Mouse (Mus musculus): ENCODE measurements around the gene Dbndd2. TPM values are rescaled to one million over a fixed set of nuclear protein-coding genes. Genes with fewer than 3 reads are reported as not detected.

Gene Dbndd2
- polyA plus RNA-seq, 1 experiment from 2014 or later: 48.8 TPM

DNA sequence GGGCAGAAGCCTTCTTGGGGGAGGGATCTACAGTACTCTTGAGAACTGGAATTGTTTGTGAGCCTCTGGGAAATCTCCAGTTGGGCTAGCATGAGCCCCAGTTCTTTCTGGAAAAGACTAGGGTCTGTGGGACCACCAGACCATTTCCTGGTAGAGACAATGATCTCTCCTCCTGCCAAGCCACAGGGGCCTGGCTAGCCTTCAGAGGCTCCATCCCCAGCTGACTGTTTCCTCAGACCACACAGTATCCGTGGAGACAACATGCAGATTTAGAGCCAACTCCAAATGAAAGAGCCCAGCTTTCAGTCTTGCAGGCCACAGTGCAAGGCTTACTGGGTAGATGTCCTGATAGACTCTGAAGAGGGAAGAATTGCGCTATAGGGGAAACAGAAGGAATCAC, 8.2 kb downstream of the Dbndd2 start:
- TF ChIP-seq CTCF (IDR thresholded peaks at IDR 0.05): no peak
- no peak for DNase-seq (ENCODE audit: low read depth, low spot score)
- ATAC-seq: no peak
- in situ Hi-C loops (cut with MboI; ENCODE audit: low pct_unique_long_range_greater_than_20kb): no loop called here
- ChIA-PET CTCF (interaction anchor here (0.9 kb wide), 1 partner anchor 10 kb away, joined by 3 read pairs; no protein-coding TSS in a partner anchor), POLR2A (interaction anchor here (1.1 to 1.2 kb wide), 2 partner anchors 19 to 24 kb away, joined by 3 read pairs; no protein-coding TSS in a partner anchor)
- H3K27me3 ChIP-seq: no peaks in the 10 kb centered on the region

DNA sequence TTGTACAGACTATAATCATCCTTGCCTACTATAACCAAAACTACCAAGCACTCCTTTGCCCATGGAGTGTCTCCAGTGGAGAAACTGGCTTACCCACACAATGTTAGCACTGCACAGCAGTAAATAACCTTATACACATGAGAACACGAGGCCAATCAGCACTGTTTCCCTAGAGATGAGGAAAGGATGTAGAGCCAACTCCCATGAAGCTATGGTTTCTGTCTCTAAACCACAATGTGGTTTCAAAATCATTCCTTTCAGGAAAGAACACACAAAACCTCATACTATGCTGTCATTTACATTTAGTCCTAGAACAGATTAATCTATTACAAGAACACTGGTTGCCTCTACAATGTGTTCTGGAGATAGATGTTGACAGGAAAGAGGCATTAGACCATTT, 10.4 kb downstream of the Dbndd2 start:
- ATAC-seq (no peak), DNase-seq (ENCODE audit: low read depth, low spot score) (no peak)
- no peaks in the 10 kb centered on the region for H3K27me3 ChIP-seq
- ChIA-PET CTCF (interaction anchor here (0.9 to 2.3 kb wide), 6 partner anchors 7 to 79 kb away, joined by 3 to 6 read pairs (median 3); no protein-coding TSS in a partner anchor), POLR2A (interaction anchor here (0.9 to 1.8 kb wide), 3 partner anchors 8 to 30 kb away, joined by 3 to 8 read pairs (median 5); no protein-coding TSS in a partner anchor)
- in situ Hi-C loops (cut with MboI; ENCODE audit: low pct_unique_long_range_greater_than_20kb): no loop called here
- TF ChIP-seq CTCF (IDR thresholded peaks at IDR 0.05): no peak

DNA sequence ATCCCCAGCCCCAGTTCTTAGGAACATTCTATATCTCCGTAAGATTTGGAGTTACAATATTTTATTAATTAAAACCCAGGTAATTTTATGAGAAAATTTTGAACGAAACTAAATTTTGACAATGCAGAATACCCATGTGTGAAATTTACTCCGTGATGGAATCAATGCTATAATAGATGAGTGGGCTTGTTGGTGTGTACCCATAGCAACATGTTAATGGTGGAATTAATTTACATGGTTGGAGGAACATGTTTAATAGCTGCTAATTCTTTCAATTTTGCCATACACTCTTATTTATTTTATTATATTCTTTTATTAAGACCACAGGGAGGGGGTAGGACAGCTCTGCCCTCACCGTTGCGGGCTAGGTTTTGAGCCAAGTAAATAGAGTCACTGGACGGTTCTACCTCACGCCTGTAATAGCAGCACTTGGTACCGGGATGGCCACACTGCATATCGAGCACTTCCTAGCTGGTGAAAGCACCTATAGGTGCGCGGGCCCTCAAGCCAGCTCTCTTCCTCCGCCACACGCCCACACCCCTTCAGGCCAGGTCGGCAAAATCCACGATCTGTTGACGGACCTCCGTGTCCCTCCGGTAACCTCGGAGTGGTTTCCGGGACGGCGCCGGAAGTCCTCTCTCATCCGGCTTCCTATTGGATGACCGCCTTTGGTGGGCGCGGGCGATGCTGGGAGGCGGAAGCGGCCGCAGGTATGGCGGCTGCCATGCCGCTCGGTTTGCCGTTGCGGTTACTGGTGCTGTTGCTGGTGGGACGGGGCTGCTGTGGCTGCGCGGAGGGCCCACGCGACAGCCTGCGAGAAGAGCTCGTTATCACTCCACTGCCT, 11.2 kb downstream of the Dbndd2 start, which contains the start of gene Pigt:
Gene Pigt, plus strand, starts transcription at position 674 of the 844 bp plus-strand sequence.
- no peaks in the 10 kb centered on the region for H3K27me3 ChIP-seq
- ATAC-seq (peak; percentile 68), DNase-seq (ENCODE audit: low read depth, low spot score) (no peak)
- in situ Hi-C loops (cut with MboI; ENCODE audit: low pct_unique_long_range_greater_than_20kb): no loop called here
- ChIA-PET POLR2A (interaction anchor here (0.9 to 1.8 kb wide), 6 partner anchors 9 to 77 kb away, joined by 3 to 8 read pairs (median 4); no protein-coding TSS in a partner anchor), CTCF (interaction anchor here (1.0 to 2.3 kb wide), 4 partner anchors 8 to 79 kb away, joined by 3 to 6 read pairs (median 3); no protein-coding TSS in a partner anchor)
- no peak for TF ChIP-seq CTCF (IDR thresholded peaks at IDR 0.05)

DNA sequence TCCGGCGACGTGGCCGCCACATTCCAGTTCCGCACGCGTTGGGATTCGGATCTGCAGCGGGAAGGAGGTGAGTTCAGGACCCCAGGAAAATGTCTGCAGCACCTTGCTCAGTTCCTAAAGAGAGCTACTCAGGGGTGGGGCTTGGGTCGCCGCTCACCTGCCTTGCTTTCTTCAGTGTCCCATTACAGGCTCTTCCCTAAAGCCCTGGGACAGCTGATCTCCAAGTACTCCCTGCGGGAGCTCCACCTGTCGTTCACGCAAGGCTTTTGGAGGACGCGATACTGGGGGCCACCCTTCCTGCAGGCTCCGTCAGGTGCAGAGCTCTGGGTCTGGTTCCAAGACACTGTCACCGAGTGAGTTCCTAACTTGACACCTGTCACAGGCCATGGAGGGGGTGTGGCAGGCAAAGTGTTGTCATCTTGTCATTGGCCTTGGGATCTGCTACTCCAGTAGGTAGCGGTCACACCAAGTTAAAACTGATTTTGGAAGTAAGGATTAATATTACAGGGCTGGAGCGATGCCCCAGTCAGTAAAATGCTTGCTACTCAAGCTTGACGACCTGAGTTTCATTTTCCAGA, 11.9 kb downstream of the Dbndd2 start:
- POLR2A ChIA-PET: interaction anchor here (0.9 to 1.8 kb wide), 4 partner anchors 15 to 78 kb away, joined by 3 to 8 read pairs (median 4); no protein-coding TSS in a partner anchor
- in situ Hi-C loops (cut with MboI; ENCODE audit: low pct_unique_long_range_greater_than_20kb): no loop called here
- DNase-seq (ENCODE audit: low read depth, low spot score) (no peak), ATAC-seq (no peak)
- CTCF ChIA-PET: interaction anchor here (1.0 to 2.3 kb wide), 5 partner anchors 9 to 80 kb away, joined by 3 to 6 read pairs (median 3); partner anchors contain the start of gene Dbndd2
- TF ChIP-seq CTCF (IDR thresholded peaks at IDR 0.05): no peak
- no peaks in the 10 kb centered on the region for H3K27me3 ChIP-seq

DNA sequence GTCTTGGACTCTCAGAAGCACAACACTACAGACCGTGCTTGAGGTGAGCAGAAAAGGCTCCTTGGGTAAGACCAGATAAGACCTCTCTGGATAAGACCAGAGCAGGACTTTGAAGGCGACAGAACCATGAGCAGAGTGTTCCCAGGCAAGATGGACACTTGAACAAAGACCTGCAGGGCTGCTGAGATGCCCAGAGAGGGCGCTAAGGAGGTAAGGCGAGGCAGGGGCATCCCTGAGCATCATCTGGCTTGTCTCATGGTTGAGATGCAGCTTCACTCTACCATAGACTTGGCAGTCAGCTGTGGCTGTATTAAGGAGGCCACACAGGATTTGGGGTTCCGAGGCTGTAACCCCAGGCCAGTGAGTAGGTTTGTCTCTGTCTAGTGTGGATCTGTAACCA, 13.4 kb downstream of the Dbndd2 start:
- in situ Hi-C loops (cut with MboI; ENCODE audit: low pct_unique_long_range_greater_than_20kb): no loop called here
- no peak for DNase-seq (ENCODE audit: low read depth, low spot score)

DNA sequence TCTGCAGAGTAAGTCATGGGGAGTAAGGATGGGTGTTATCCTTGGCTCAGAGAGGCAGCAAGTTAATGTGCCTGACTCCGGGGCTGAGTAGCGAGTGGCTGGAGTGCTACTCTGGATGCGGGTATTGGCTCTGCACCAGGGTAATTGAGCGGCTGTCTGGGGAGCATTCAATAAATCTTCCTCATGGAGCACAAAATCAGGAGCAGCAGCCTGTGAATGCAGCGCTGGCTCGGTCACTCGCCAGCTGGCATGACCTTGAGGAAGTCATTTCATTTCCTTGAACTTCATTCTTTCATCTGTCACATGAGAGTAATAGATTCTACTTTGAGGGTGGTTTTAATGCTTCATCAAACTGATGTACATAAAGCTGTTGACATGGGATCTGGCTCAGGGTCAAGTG, 14.6 kb downstream of the Dbndd2 start:
- TF ChIP-seq CTCF (IDR thresholded peaks at IDR 0.05): no peak
- ATAC-seq (peak; percentile 82), DNase-seq (ENCODE audit: low read depth, low spot score) (peak; percentile 82)
- POLR2A ChIA-PET: interaction anchor here (0.9 to 2.7 kb wide), 5 partner anchors 10 to 77 kb away, joined by 3 to 10 read pairs (median 5); partner anchors contain the start of gene Dbndd2
- CTCF ChIA-PET: interaction anchor here (1.0 to 1.8 kb wide), 2 partner anchors 9 to 18 kb away, joined by 5 to 7 read pairs; no protein-coding TSS in a partner anchor
- in situ Hi-C loops (cut with MboI; ENCODE audit: low pct_unique_long_range_greater_than_20kb): no loop called here
- no peaks in the 10 kb centered on the region for H3K27me3 ChIP-seq

More for the DNA sequence above, 13.4 kb downstream of the Dbndd2 start:
- ChIA-PET POLR2A (interaction anchor here (0.8 to 1.6 kb wide), 4 partner anchors 14 to 67 kb away, joined by 3 to 7 read pairs (median 4); no protein-coding TSS in a partner anchor), CTCF (interaction anchor here (1.9 kb wide), 1 partner anchor 13 kb away, joined by 5 read pairs; the partner anchor contains the start of gene Dbndd2)
- TF ChIP-seq CTCF (IDR thresholded peaks at IDR 0.05): no peak
- no peak for ATAC-seq
- no peaks in the 10 kb centered on the region for H3K27me3 ChIP-seq

DNA sequence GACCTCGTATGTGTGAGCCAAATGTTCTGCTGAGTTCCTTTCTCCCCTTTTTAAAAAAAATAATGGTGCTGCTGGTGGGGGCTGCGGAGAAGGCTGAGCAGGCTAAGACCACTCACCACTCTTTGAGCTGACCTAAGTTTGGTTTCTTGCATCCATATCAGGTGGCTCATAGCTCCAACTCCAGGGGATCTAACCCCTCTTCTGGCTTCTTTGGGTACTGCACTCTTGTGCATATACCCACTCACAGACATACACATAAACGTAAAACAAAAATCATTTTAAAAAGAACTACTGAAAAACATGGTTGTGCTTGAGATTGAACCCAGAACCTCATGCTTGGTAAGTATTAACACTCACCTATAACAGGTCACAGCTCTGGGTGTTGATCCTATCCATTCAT, 19.0 kb downstream of the Dbndd2 start:
- ChIA-PET CTCF (interaction anchor here (1.2 to 1.6 kb wide), 4 partner anchors 11 to 38 kb away, joined by 3 read pairs; no protein-coding TSS in a partner anchor), POLR2A (no interaction called here)

DNA sequence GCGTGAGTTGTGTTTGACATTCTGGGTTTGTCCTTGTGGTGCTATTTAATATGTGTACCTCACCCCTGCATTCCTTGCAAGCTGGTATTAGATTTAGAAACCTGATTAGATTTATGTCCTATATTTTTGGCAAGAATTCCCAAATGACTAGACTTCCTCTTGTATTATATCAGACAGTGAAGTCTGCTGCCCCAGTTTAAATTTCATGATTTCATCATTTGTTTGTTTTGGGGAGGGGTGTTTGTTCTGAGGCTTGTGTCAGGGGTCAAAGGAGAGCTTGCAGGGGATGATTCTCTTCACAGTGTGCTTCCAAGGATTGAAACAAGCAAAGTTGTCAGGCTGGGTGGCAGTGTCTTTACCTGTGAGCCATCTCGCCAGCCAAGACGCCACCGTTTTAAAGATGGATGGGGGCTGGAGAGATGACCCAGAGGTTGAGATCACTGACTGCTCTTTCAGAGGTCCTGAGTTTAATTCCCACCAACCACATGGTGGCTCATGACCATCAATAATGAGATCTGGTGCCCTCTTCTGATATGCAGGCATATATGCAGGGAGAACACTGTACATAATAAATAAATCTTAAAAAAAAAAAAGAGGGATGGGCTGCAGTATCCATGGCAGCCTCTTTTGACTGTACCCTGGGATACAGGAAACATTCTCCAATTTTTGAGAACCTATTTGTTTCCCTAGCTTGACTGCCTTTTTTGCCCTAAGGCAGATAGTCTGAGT, 19.9 kb downstream of the Dbndd2 start:
- no peak for DNase-seq (ENCODE audit: low read depth, low spot score)
- ChIA-PET POLR2A (no interaction called here), CTCF (interaction anchor here (1.0 to 1.6 kb wide), 6 partner anchors 14 to 42 kb away, joined by 3 to 4 read pairs (median 3); no protein-coding TSS in a partner anchor)
- no peak for TF ChIP-seq CTCF (IDR thresholded peaks at IDR 0.05)
- in situ Hi-C loops (cut with MboI; ENCODE audit: low pct_unique_long_range_greater_than_20kb): no loop called here
- ATAC-seq: no peak
- no peaks in the 10 kb centered on the region for H3K27me3 ChIP-seq

More for the DNA sequence above, 19.0 kb downstream of the Dbndd2 start:
- ATAC-seq (no peak), DNase-seq (ENCODE audit: low read depth, low spot score) (no peak)
- H3K27me3 ChIP-seq: no peaks in the 10 kb centered on the region
- TF ChIP-seq CTCF (IDR thresholded peaks at IDR 0.05): no peak
- in situ Hi-C loops (cut with MboI; ENCODE audit: low pct_unique_long_range_greater_than_20kb): no loop called here

DNA sequence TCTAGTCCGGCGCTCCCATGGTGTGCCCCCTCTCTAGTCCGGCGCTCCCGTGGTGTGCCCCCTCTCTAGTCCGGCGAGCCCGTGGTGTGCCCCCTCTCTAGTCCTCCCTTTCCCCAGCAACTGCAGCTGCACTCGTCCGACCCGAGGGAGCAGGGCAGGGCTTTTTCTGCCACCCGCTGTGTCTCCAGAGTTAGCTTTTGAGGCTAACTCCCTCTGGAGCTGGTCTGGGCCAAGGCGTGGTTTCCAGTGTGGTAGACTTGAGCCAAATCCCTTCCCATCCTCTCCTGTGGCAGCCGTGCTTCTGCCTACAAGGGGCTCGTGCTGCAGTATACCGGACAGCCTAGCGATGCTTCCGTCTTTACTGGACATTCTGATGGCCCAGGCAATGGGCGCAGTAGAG, 21.9 kb downstream of the Dbndd2 start:
- POLR2A ChIA-PET: no interaction called here
- CTCF ChIA-PET: interaction anchor here (1.3 kb wide), 1 partner anchor 37 kb away, joined by 3 read pairs; no protein-coding TSS in a partner anchor
- in situ Hi-C loops (cut with MboI; ENCODE audit: low pct_unique_long_range_greater_than_20kb): no loop called here
- H3K27me3 ChIP-seq: no peaks in the 10 kb centered on the region
- TF ChIP-seq CTCF (IDR thresholded peaks at IDR 0.05): no peak
- DNase-seq (ENCODE audit: low read depth, low spot score): no peak
- ATAC-seq: no peak

Measured in Patski (cell line).